Mouse (Mus musculus) spleen, adult 2 months (tissue): ENCODE results near the gene Abi1. TPM values are rescaled to one million over a fixed set of nuclear protein-coding genes. Genes with fewer than 3 reads are reported as not detected.

ENCODE experiments used
- DNase-seq, 2 experiments: peaks; one replicate each; pipeline versions ENCODE4 v3.0.0 to v3.0.0-alpha.2; 2012 to 2021; ENCODE audit warnings: low spot score in 2 of 2, low read depth in 1 of 2
- H3K27ac ChIP-seq: fragments of 200-500 bp; 2 replicates; pipeline ENCODE4 v1.5.1; 2012; ENCODE audit warnings: low read length, inconsistent platforms; ENCODE audit not compliant: insufficient read depth
- H3K27me3 ChIP-seq: fragments of 200-500 bp; 2 replicates; pipeline ENCODE4 v1.6.1; 2012; ENCODE audit warnings: mild to moderate bottlenecking, moderate library complexity, low read length, inconsistent platforms; ENCODE audit not compliant: control insufficient read depth, insufficient read depth
- H3K36me3 ChIP-seq: fragments of 200-500 bp; 2 replicates; pipeline ENCODE4 v1.6.1; 2012; ENCODE audit warnings: mild to moderate bottlenecking, low read length, inconsistent platforms; ENCODE audit not compliant: control insufficient read depth, insufficient read depth
- H3K4me1 ChIP-seq: fragments of 200-500 bp; 2 replicates; pipeline ENCODE4 v1.6.1; 2011; ENCODE audit warnings: inconsistent platforms; ENCODE audit not compliant: control insufficient read depth, insufficient read depth, insufficient read length
- H3K4me3 ChIP-seq: fragments of 200-500 bp; 2 replicates; pipeline ENCODE4 v1.5.1; 2011; ENCODE audit warnings: mild to moderate bottlenecking, inconsistent platforms; ENCODE audit not compliant: insufficient read depth, insufficient read length; ENCODE audit errors: extremely low read depth
- CTCF ChIP-seq: fragments of 200-500 bp; IDR thresholded peaks from 2 replicates; pipeline ENCODE4 v1.5.1; 2011; ENCODE audit warnings: mild to moderate bottlenecking, inconsistent platforms; ENCODE audit not compliant: insufficient read depth, insufficient read length, insufficient replicate concordance; ENCODE audit errors: extremely low read depth
- POLR2A ChIP-seq: fragments of 200-500 bp; IDR thresholded peaks from 2 replicates; pipeline ENCODE4 v1.6.1; 2011; ENCODE audit warnings: low read depth, low read length, inconsistent platforms
- WGBS: fragments of 180-500 bp; shearing (Covaris S2); methylation state at CpG from one replicate; pipeline ENCODE4 v1.1.7; 2018; 5-methylcytosine and 5-hydroxymethylcytosine counted together
- polyA plus RNA-seq: library from polyadenylated mRNA; depleted of rRNA; stranded (reverse); fragments of >200 nt; gene quantifications from 2 replicates; pipeline ENCODE4 v1.2.3, GENCODE M21; 2012

Gene Abi1
- polyA plus RNA-seq, 1 experiment, result 63.0 TPM

DNA sequence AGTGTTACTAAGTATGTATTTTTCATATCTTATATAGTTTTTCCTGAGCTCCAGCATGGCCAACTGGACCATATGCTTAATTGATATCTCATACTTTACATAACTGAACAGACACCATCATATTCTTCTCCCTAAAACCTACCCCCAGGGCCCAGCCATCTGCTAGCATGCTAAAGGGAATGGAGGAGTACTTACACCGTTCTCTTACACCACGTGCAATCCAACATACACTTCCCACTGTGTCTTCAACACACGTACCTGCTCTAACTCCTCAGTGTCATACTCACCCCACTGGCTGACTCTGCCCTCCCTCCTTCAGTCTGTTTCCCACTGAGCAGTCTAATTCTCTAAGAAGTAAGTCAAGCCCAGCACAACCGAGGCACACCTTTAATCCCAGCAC is 11.2 kb downstream of the Abi1 start:
- Histone ChIP-seq H3K4me3 (no peak overlapping the region), H3K27me3 (no peaks in the 10 kb centered on the region), H3K4me1 (peaks cover 6% of the 10 kb centered on the region), H3K27ac (no peak overlapping the region), H3K36me3 (peaks cover 4% of the 10 kb centered on the region)
- no peak for DNase-seq
- TF ChIP-seq CTCF (no peak), POLR2A (no peak)
- 91% methylated on average over 4 of the region's 4 CpGs for WGBS

DNA sequence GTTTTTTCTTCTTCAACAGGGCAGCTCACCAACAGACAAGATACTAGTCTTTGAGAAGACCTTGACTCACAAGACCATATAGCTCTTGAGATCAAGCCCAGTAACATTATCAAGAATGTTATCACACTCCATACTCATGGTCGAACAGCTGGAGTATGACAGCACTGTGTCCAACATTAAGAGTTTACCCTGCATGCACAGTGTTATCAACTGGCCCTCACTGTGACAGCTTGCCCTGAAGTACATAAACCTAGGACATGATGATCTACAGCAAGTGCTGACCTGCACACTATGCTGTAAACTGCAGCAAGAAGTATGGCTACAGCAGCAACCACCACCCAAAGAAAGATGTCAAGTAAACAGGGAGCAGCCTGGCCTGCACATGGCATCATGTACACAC is 13.7 kb downstream of the Abi1 start:
- peaks cover 12% of the 10 kb centered on the region for H3K4me1 ChIP-seq
- peaks cover 4% of the 10 kb centered on the region for H3K36me3 ChIP-seq
- TF ChIP-seq POLR2A, result no peak
- TF ChIP-seq CTCF, result no peak
- H3K27me3 ChIP-seq, result no peaks in the 10 kb centered on the region
- 69% methylated on average over 1 of the region's 1 CpGs for WGBS
- H3K27ac ChIP-seq, result no peak overlapping the region
- no peak overlapping the region for H3K4me3 ChIP-seq
- no peak for DNase-seq

- H3K4me3 ChIP-seq, result no peak overlapping the region
- H3K27me3 ChIP-seq, result no peaks in the 10 kb centered on the region
These were observed 16.2 kb downstream of the Abi1 start for GRCm38 (mm10) chr2:23023714-23024282.

GRCm38 (mm10) chr2:23023023-23023422 is 17.0 kb downstream of the Abi1 start:
- 95% methylated on average over 3 of the region's 3 CpGs for WGBS
- Histone ChIP-seq H3K4me3 (no peak overlapping the region), H3K27me3 (no peaks in the 10 kb centered on the region), H3K27ac (no peak overlapping the region), H3K36me3 (no peaks in the 10 kb centered on the region), H3K4me1 (peaks cover 10% of the 10 kb centered on the region)
- no peak for TF ChIP-seq POLR2A
- no peak for TF ChIP-seq CTCF
- DNase-seq, result no peak

More at GRCm38 (mm10) chr2:23023714-23024282, 16.2 kb downstream of the Abi1 start:
- no peaks in the 10 kb centered on the region for H3K36me3 ChIP-seq
- 84% methylated on average over 4 of the region's 4 CpGs for WGBS
- TF ChIP-seq POLR2A (no peak), CTCF (no peak)
- H3K4me1 ChIP-seq, result peaks cover 10% of the 10 kb centered on the region
- H3K27ac ChIP-seq, result no peak overlapping the region
- no peak for DNase-seq

DNA sequence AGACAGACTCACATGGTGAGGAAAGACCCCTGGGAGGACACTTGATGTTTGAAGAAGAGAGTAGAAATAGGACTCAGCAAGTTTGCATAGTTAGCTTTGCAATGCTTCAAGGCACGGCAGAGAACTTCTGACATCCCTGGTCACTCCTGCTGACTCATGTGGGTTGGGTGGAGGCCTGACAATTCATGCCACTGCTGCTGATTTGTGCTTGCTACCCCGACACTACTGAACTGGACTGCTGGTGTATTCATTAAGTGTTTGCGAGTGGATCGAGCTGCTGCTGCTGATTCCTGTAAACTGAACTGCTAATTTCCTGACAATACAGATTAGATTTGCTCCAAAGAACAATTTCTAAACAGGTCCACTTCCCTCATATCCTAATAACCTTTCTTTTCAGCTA is 18.3 kb downstream of the Abi1 start:
- H3K4me1 ChIP-seq, result peaks cover 10% of the 10 kb centered on the region
- DNase-seq, result no peak
- H3K36me3 ChIP-seq, result no peaks in the 10 kb centered on the region
- TF ChIP-seq CTCF (no peak), POLR2A (no peak)
- H3K27ac ChIP-seq, result no peak overlapping the region
- H3K27me3 ChIP-seq, result no peaks in the 10 kb centered on the region
- no peak overlapping the region for H3K4me3 ChIP-seq
- 55% methylated on average over 4 of the region's 4 CpGs for WGBS

DNA sequence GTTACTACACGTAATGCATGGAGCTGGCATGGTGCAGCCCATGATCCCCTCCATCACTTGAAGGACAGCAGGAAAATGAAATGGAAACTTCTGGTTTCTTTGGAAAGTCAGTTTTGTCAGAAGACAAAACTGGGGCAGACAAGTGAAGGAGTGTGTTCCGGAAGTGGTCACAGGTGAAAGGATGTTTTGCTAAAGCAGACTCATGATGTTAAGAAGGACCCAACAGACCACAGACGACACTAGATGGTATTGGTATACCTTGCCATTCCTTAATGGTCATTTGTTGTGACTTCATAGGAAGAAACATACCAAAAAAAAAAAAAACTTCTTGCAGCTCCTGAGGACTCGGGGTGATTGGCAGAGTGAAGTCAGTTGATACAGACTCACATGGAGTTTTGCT is 18.7 kb downstream of the Abi1 start:
- Histone ChIP-seq H3K4me1 (peaks cover 12% of the 10 kb centered on the region), H3K27me3 (no peaks in the 10 kb centered on the region), H3K27ac (no peak overlapping the region), H3K4me3 (no peak overlapping the region), H3K36me3 (no peaks in the 10 kb centered on the region)
- no peak for DNase-seq
- TF ChIP-seq CTCF, result no peak
- no peak for TF ChIP-seq POLR2A
- 77% methylated on average over 4 of the region's 4 CpGs for WGBS

DNA sequence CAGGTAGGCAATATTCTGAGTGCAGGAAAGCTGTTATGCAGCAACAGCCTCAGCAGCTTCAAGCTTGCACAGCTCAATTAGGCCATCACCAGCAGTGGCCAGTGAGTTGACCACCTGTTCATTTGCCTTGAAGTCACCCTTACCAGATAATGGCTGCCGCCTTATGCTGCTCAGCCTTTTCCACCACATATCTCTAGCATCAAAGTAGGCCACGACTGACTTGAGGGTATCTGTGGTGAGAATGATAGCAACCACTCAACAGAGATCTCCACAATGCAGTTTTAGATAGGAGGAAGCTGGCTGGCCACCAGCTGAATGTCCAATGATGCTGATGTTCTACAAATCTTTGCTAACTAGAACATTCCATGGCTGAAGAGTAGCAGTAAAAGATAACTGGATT is 20.9 kb downstream of the Abi1 start:
- no peak overlapping the region for H3K4me3 ChIP-seq
- no peaks in the 10 kb centered on the region for H3K27me3 ChIP-seq
- H3K27ac ChIP-seq, result no peak overlapping the region
- 67% methylated on average over 2 of the region's 2 CpGs for WGBS
- no peak for DNase-seq
- TF ChIP-seq POLR2A (no peak), CTCF (no peak)
- no peaks in the 10 kb centered on the region for H3K36me3 ChIP-seq
- H3K4me1 ChIP-seq, result peaks cover 12% of the 10 kb centered on the region
